Mouse (Mus musculus): ENCODE results near the gene Ece1.

GRCm38 (mm10) chr4:137812946-137813708, 48.9 kb upstream of the Ece1 start:
- TF ChIP-seq CTCF (IDR thresholded peaks at IDR 0.05; ENCODE audit: insufficient read depth, low read length) (no peak), POLR2A (IDR thresholded peaks at IDR 0.05; ENCODE audit: borderline replicate concordance, extremely low read depth, low read depth, low read length) (no peak)

All from lung, adult 2 months (tissue).